Mouse (Mus musculus) stomach, embryonic 14.5 days (tissue): ENCODE measurements around the gene Samd10. TPM values are rescaled to one million over a fixed set of nuclear protein-coding genes. Genes with fewer than 3 reads are reported as not detected.

Source experiments
- microRNA-seq: library from miRNA; unstranded; fragments of <30 nt; microRNA quantifications from one replicate; pipeline ENCODE4, GENCODE M21; 2016
- polyA plus RNA-seq: library from polyadenylated mRNA; unstranded; fragments of >200 nt; fragmentation: Nextera tagmentation; extraction: Ambion mirVana; gene quantifications from 2 replicates; pipeline ENCODE4 v1.2.1, GENCODE M21; 2014

Gene Samd10
- polyA plus RNA-seq, 1 experiment from 2014 or later: 35.0 TPM

Small RNAs within 50 kb of the gene (microRNA-seq; reads per million reads assigned to microRNA genes)
- gene Mir7006: not detected

Other genes with a start within 250 kb of the Samd10 start
- 32.1 and 37.3 TPM in 2 replicates for gene Zgpat, start 234.3 kb downstream of the Samd10 start, polyA plus RNA-seq
- 44.2 and 51.4 TPM in 2 replicates for gene Arfrp1, start 233.8 kb downstream of the Samd10 start, polyA plus RNA-seq
- 18.3 and 20.8 TPM in 2 replicates for gene Lime1, start 219.1 kb downstream of the Samd10 start, polyA plus RNA-seq
- gene Zbtb46, start 139.8 kb downstream of the Samd10 start, polyA plus RNA-seq: 9.1 and 9.5 TPM in 2 replicates
- 0.27 and 0.38 TPM in 2 replicates for gene Abhd16b, start 106.0 kb downstream of the Samd10 start, polyA plus RNA-seq
- 175 and 178 TPM in 2 replicates for gene Tpd52l2, start 102.1 kb downstream of the Samd10 start, polyA plus RNA-seq
- 78.8 and 83.1 TPM in 2 replicates for gene Dnajc5, start 78.7 kb downstream of the Samd10 start, polyA plus RNA-seq
- gene Uckl1, start 14.3 kb downstream of the Samd10 start, polyA plus RNA-seq: 56.3 and 56.8 TPM in 2 replicates
- gene Prpf6, start 7.3 kb downstream of the Samd10 start, polyA plus RNA-seq: 57.9 and 60.2 TPM in 2 replicates
- gene Zfp512b, start 6.4 kb downstream of the Samd10 start, polyA plus RNA-seq: 50.6 and 51.6 TPM in 2 replicates
- gene Gm29797, start 57.8 kb upstream of the Samd10 start, polyA plus RNA-seq: not detected in 2 replicates
- 25.9 and 28.4 TPM in 2 replicates for gene Sox18, start 72.4 kb upstream of the Samd10 start, polyA plus RNA-seq
- 35.3 and 36.7 TPM in 2 replicates for gene Tcea2, start 81.1 kb upstream of the Samd10 start, polyA plus RNA-seq
- 78.8 and 88.8 TPM in 2 replicates for gene Rgs19, start 94.8 kb upstream of the Samd10 start, polyA plus RNA-seq
- not detected in 2 replicates for gene Lkaaear1, start 99.2 kb upstream of the Samd10 start, polyA plus RNA-seq
- 3.0 and 3.2 TPM in 2 replicates for gene Oprl1, start 115.8 kb upstream of the Samd10 start, polyA plus RNA-seq
- 3.0 and 3.5 TPM in 2 replicates for gene Myt1, start 164.1 kb upstream of the Samd10 start, polyA plus RNA-seq
- gene Pcmtd2, start 238.6 kb upstream of the Samd10 start, polyA plus RNA-seq: 25.4 and 30.5 TPM in 2 replicates